Mouse (Mus musculus): ENCODE measurements around the gene Slc25a25. TPM values are rescaled to one million over a fixed set of nuclear protein-coding genes. Genes with fewer than 3 reads are reported as not detected.
A peak's percentile ranks its signal among the peaks of the same experiment; 100 is the strongest.

The Slc25a25 gene
- polyA plus RNA-seq, 1 experiment = 11.4 TPM

- Histone ChIP-seq H3K4me3 (ENCODE audit: extremely low read depth, insufficient read depth, insufficient read length) (no peak overlapping the region), H3K36me3 (ENCODE audit: control insufficient read depth, insufficient read depth, low read length) (peaks cover 9% of the 10 kb centered on the region), H3K27me3 (ENCODE audit: control insufficient read depth, insufficient read depth, low read length) (no peaks in the 10 kb centered on the region), H3K27ac (ENCODE audit: insufficient read depth, low read length) (no peak overlapping the region), H3K4me1 (ENCODE audit: control insufficient read depth, insufficient read depth, insufficient read length) (peaks cover 5% of the 10 kb centered on the region; the same call in 1 of the 2 replicates)
- WGBS = 75% methylated on average over 3 of the region's 3 CpGs
- no peak for DNase-seq (ENCODE audit: low read depth in 1 of 2, low spot score in 2 of 2)
- TF ChIP-seq CTCF (IDR thresholded peaks at IDR 0.05; ENCODE audit: extremely low read depth, insufficient read depth, insufficient read length, insufficient replicate concordance) (no peak), POLR2A (IDR thresholded peaks at IDR 0.05; ENCODE audit: low read depth, low read length) (no peak)
Measured at GRCm38 (mm10) chr2:32424796-32425195, 26.4 kb downstream of the Slc25a25 start.

- H3K27me3 ChIP-seq (ENCODE audit: control insufficient read depth, insufficient read depth, low read length) = no peaks in the 10 kb centered on the region
- WGBS = 41% methylated on average over 14 of the region's 14 CpGs
- H3K36me3 ChIP-seq (ENCODE audit: control insufficient read depth, insufficient read depth, low read length) = peaks cover 16% of the 10 kb centered on the region
- H3K27ac ChIP-seq (ENCODE audit: insufficient read depth, low read length) = peak overlapping the region; percentile 6; the same call in 1 of the 2 replicates
- peaks cover 1% of the 10 kb centered on the region; the same call in 1 of the 2 replicates for H3K4me1 ChIP-seq (ENCODE audit: control insufficient read depth, insufficient read depth, insufficient read length)
- no peak for DNase-seq (ENCODE audit: low read depth in 1 of 2, low spot score in 2 of 2)
- TF ChIP-seq POLR2A (IDR thresholded peaks at IDR 0.05; ENCODE audit: low read depth, low read length) (no peak), CTCF (IDR thresholded peaks at IDR 0.05; ENCODE audit: extremely low read depth, insufficient read depth, insufficient read length, insufficient replicate concordance) (no peak)
- no peak overlapping the region for H3K4me3 ChIP-seq (ENCODE audit: extremely low read depth, insufficient read depth, insufficient read length)
Measured at GRCm38 (mm10) chr2:32423481-32424331, 27.5 kb downstream of the Slc25a25 start.

GRCm38 (mm10) chr2:32421851-32422251, 29.4 kb downstream of the Slc25a25 start:
- H3K4me1 ChIP-seq (ENCODE audit: control insufficient read depth, insufficient read depth, insufficient read length) = no peaks in the 10 kb centered on the region; the same call in 1 of the 2 replicates
- H3K36me3 ChIP-seq (ENCODE audit: control insufficient read depth, insufficient read depth, low read length) = peaks cover 33% of the 10 kb centered on the region
- H3K27me3 ChIP-seq (ENCODE audit: control insufficient read depth, insufficient read depth, low read length) = no peaks in the 10 kb centered on the region
- H3K27ac ChIP-seq (ENCODE audit: insufficient read depth, low read length) = no peak overlapping the region
- TF ChIP-seq POLR2A (IDR thresholded peaks at IDR 0.05; ENCODE audit: low read depth, low read length) (no peak), CTCF (IDR thresholded peaks at IDR 0.05; ENCODE audit: extremely low read depth, insufficient read depth, insufficient read length, insufficient replicate concordance) (no peak)
- H3K4me3 ChIP-seq (ENCODE audit: extremely low read depth, insufficient read depth, insufficient read length) = no peak overlapping the region
- WGBS = 97% methylated on average over 6 of the region's 6 CpGs
- no peak for DNase-seq (ENCODE audit: low read depth in 1 of 2, low spot score in 2 of 2)

DNA sequence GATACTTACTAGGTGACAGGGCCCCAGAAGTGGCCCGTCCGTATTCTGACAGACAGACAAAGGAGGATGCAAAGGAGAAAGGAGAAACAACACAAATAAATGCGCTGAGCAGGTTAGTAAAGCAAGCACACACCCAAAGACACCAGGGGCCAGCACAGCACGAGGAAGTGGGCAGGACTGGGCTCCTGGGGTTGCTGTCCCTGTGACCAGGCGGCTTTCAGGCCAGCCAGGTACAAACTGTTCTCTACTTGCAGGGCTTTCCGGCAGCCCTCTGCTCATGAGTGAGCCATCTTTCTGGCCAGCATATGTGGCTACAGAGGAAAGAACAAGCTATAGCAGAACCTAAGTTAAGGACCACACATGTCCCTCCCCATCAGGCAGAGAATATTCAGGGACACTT, 30.6 kb downstream of the Slc25a25 start:
- Histone ChIP-seq H3K4me3 (ENCODE audit: extremely low read depth, insufficient read depth, insufficient read length) (no peak overlapping the region), H3K4me1 (ENCODE audit: control insufficient read depth, insufficient read depth, insufficient read length) (no peaks in the 10 kb centered on the region; the same call in 1 of the 2 replicates)
- 88% methylated on average over 6 of the region's 6 CpGs for WGBS

DNA sequence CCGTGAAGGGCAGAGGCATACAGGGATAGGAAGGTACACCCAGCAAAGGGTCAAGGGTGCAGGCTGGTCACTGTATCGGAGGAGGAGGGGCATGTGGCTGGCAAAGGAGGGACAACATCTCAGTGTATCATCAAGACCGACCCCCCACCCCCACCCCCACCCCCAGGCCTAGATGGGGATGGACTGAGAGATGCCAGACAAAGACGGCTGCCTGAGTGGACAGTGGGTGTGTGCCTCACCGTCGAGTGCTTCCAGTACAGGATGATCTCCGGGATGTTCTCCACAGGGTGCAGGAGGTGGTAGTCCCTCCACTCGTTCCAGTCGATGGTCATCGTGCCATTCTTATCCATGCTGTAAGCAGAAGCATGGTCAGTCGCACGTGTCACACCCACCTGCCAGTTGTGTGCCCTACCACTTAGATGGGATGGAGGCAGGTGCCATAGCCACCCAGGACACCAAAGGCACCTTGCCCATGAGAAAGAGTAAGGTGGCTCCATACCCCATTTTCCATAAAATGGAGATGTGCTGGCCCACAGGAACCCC, 31.1 kb downstream of the Slc25a25 start:
- Histone ChIP-seq H3K27ac (ENCODE audit: insufficient read depth, low read length) (no peak overlapping the region), H3K36me3 (ENCODE audit: control insufficient read depth, insufficient read depth, low read length) (peaks cover 49% of the 10 kb centered on the region), H3K27me3 (ENCODE audit: control insufficient read depth, insufficient read depth, low read length) (no peaks in the 10 kb centered on the region), H3K4me3 (ENCODE audit: extremely low read depth, insufficient read depth, insufficient read length) (no peak overlapping the region), H3K4me1 (ENCODE audit: control insufficient read depth, insufficient read depth, insufficient read length) (no peaks in the 10 kb centered on the region; the same call in 1 of the 2 replicates)
- 93% methylated on average over 12 of the region's 12 CpGs for WGBS
- no peak for DNase-seq (ENCODE audit: low read depth in 1 of 2, low spot score in 2 of 2)
- no peak for TF ChIP-seq CTCF (IDR thresholded peaks at IDR 0.05; ENCODE audit: extremely low read depth, insufficient read depth, insufficient read length, insufficient replicate concordance)
- TF ChIP-seq POLR2A (IDR thresholded peaks at IDR 0.05; ENCODE audit: low read depth, low read length) = no peak

More for the DNA sequence above, 30.6 kb downstream of the Slc25a25 start:
- H3K27me3 ChIP-seq (ENCODE audit: control insufficient read depth, insufficient read depth, low read length) = no peaks in the 10 kb centered on the region
- TF ChIP-seq CTCF (IDR thresholded peaks at IDR 0.05; ENCODE audit: extremely low read depth, insufficient read depth, insufficient read length, insufficient replicate concordance) = no peak
- no peak for TF ChIP-seq POLR2A (IDR thresholded peaks at IDR 0.05; ENCODE audit: low read depth, low read length)
- no peak for DNase-seq (ENCODE audit: low read depth in 1 of 2, low spot score in 2 of 2)
- peaks cover 45% of the 10 kb centered on the region for H3K36me3 ChIP-seq (ENCODE audit: control insufficient read depth, insufficient read depth, low read length)
- no peak overlapping the region for H3K27ac ChIP-seq (ENCODE audit: insufficient read depth, low read length)

DNA sequence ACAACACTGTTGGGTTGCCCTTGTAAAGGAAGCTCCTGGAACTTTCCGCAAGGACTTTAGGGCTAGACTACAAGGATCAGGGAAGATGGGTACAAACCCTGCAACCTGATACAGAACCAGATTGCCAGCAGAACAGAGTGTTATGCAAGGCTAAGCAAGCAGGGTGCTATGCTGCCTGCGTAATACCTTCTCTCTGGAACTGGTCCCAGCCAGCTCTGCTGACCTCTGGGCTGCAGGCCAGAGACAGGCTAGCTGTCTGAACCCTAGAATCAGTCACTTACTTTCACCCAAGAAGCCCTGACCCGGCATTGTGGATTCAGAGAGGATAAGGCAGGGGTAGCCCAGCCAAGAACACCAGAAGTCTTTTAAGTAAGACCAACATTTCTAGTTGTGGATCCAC, 31.9 kb downstream of the Slc25a25 start:
- peaks cover 54% of the 10 kb centered on the region for H3K36me3 ChIP-seq (ENCODE audit: control insufficient read depth, insufficient read depth, low read length)
- no peaks in the 10 kb centered on the region for H3K27me3 ChIP-seq (ENCODE audit: control insufficient read depth, insufficient read depth, low read length)
- no peak for TF ChIP-seq POLR2A (IDR thresholded peaks at IDR 0.05; ENCODE audit: low read depth, low read length)
- no peaks in the 10 kb centered on the region; the same call in 1 of the 2 replicates for H3K4me1 ChIP-seq (ENCODE audit: control insufficient read depth, insufficient read depth, insufficient read length)
- 91% methylated on average over 3 of the region's 3 CpGs for WGBS
- H3K4me3 ChIP-seq (ENCODE audit: extremely low read depth, insufficient read depth, insufficient read length) = no peak overlapping the region
- DNase-seq (ENCODE audit: low read depth in 1 of 2, low spot score in 2 of 2) = no peak
- no peak overlapping the region for H3K27ac ChIP-seq (ENCODE audit: insufficient read depth, low read length)

All from spleen, adult 2 months (tissue).